Mouse (Mus musculus): ENCODE measurements around the gene Myof.

Myof gene

GRCm38 (mm10) chr19:38042261-38042722 is 1.1 kb downstream of the Myof start:
- DNase-seq (ENCODE audit: low read depth, low spot score) = no peak

DNA sequence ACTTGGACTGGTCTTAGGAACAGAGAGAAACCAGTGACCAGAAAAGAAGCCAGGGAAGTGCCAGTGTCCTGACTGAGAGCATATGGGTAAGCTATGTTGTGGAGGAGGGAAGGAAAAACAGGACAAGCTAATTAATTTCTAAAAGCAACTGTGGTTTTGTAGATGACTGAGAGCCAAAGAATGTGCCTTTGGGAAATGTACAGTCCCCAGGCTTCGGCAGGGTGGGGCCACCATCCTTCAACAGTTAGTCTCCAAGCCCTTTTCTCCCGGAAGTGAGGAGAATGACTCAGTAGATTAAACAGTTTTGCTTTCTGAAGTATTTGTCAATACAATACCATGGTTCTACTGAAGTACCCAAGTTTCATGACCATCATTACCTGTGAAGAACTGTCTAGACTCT is 5.1 kb downstream of the Myof start:
- no peak for DNase-seq (ENCODE audit: low read depth, low spot score)

- DNase-seq (ENCODE audit: low read depth, low spot score) = no peak
Observed at GRCm38 (mm10) chr19:38035766-38036165, 7.6 kb downstream of the Myof start.

DNA sequence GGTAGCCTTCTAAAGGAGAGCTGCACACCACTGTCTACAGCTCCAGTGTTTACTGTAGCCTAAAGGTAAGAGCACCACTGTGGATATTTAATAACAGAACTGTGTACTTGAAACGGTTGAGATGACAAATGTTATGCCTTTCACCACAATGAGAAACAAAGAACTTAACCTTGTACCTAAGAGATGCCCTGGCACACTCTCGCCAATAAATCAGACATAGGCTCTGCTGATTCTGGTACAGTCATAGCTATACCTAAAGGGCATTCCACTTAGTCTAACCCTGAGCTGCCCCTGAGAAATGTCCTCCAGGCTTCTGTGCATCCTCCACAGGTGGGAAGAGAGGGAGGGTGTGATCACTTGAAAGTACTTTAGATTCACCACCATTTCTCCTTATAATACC is 8.7 kb downstream of the Myof start:
- DNase-seq (ENCODE audit: low read depth, low spot score) = no peak

DNA sequence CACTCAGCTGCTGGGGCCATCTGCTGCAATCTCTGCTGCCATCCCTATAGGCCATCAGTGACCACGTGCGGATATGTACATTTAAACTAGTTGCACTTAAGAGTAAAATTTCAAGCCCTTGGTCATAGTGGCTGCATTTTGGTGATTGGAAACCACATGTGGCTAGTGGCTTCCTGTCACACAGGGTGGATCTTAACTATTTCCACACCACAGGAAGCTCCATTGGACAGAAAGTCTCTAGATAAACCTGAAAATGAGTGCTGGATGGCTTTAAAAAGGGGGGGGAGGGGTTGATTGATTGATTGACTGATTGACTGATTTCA is 9.7 kb downstream of the Myof start:
- no peak for DNase-seq (ENCODE audit: low read depth, low spot score)

DNA sequence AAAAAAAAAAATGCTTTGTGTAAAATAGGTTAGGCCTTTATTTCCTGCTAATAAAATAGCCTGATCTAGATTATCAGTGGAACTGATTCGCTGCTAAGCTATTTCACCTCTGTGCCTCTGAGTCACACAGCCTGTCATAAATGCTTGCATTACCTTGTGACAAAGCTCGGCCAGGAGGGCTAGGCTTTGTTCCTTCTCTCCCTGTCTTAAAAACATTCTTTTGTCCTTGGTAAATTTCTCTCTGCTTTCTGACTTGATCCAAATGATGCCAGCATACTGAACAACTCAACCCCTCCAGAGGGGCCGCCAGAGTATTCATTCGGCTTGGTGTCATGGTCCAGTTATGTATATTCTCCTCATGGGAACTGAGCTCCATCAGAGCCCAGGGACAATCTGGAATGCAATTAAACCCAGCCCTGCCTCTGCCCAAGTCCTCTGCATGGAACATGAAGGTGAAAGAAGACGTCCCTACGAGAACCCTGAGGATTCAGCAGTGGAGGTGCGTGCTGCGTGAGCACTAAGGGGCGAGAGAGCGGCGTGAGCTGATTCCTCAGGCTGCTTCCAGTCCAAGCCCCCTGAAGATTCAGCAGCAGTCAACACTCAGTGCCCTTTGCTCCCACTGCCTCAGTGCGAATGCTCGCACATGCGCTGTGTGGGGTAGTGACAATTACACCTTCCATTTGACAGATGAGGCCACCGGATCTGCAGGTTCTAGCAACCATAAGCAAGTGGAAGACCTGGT is 10.2 kb downstream of the Myof start:
- no peak for DNase-seq (ENCODE audit: low read depth, low spot score)

GRCm38 (mm10) chr19:38031144-38031543 is 12.2 kb downstream of the Myof start:
- no peak for DNase-seq (ENCODE audit: low read depth, low spot score)

GRCm38 (mm10) chr19:38030673-38031137 is 12.7 kb downstream of the Myof start:
- no peak for DNase-seq (ENCODE audit: low read depth, low spot score)

DNA sequence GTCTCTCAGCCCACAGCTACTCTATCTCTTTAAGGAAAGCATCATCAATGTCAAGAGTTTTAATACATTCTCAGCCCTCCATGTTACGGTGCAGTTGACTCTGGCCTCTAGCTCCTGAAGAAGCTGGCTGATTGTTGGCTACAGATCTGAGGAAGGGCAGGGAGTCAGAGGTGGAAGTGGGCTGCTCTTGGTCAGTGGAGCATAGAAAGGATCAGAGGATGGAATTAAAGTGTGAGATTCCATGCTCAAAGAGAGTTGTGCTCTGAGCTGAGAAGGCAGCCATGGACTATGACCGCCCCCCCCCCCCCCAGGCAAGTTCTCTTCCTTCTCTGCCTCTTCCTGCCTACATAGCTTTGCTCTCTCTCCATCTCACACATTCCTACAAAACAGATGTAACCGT is 13.5 kb downstream of the Myof start:
- DNase-seq (ENCODE audit: low read depth, low spot score) = no peak

- DNase-seq (ENCODE audit: low read depth, low spot score) = no peak
Observed at GRCm38 (mm10) chr19:38029292-38029691, 14.1 kb downstream of the Myof start.

DNA sequence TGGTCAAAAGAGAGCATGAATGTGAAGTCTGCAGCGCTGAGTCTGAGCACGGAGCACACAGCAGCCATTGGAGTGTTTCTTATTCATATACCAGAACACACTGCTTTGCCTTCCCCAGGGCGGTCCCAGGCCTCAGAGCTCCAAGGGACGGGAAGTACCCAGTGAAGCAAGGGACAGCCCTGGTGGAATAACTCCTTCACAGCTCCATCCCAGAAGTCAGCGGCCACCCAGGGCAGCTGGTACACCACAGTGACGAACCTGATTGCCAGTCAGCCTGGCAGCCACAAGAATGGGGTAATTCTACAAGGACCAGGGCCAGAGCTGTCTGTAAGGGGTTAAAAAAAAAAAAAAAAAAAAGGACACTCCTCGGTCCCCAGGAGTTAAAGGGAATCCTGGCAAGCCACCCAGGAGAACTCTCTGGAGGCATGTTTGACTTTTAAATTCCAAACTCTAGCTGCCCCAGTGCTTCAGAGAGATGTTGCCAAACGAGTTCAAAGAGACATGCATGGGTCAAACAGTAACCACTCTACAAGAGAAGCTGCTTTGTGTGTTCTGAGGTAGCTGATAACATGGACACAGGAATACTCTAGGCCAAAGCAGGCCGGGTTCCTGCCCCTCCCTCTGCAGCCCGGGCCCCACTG is 15.4 kb downstream of the Myof start:
- no peak for DNase-seq (ENCODE audit: low read depth, low spot score)

GRCm38 (mm10) chr19:38027389-38027788 is 16.0 kb downstream of the Myof start:
- DNase-seq (ENCODE audit: low read depth, low spot score) = no peak

GRCm38 (mm10) chr19:38026211-38026624 is 17.2 kb downstream of the Myof start:
- no peak for DNase-seq (ENCODE audit: low read depth, low spot score)

GRCm38 (mm10) chr19:38025254-38026041 is 17.9 kb downstream of the Myof start:
- no peak for DNase-seq (ENCODE audit: low read depth, low spot score)

DNA sequence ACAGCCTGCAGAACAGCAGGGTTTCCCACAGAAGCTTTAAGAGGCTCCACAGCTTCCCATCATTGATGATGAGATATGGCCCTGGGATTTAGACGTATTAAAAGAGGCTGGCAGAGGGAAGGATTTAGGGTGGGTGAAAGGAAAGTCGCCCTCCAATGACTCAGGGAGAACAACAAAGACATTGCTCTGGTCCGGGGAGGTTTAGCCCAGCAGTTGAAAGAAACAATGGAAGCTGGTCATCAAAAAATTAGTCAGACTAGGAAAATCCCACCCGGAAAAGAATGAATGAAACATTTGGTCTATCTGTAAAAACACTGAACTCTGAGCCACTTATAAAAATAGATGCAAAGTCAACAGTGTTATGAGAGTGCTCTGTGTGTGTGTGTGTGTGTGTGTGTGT is 19.8 kb downstream of the Myof start:
- no peak for DNase-seq (ENCODE audit: low read depth, low spot score)

DNA sequence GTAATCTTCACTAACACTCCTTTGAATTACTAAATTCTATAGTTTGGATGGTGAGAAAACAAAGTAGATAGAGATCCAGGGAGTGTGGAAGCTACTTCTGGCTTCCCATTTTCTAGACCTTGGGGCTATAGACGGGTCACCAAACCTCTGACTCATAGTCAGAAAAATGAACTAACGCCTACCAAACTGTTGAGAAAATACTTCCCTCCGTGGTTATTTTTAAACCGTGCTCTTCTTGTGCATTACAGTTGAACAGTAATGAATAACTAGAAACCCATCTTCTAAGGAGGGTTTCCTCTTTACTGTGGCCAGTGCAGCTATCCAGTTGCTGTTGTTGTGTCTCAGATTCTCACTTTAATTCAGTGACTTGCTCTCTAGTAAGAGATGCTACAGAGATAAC is 20.7 kb downstream of the Myof start:
- DNase-seq (ENCODE audit: low read depth, low spot score) = no peak

- DNase-seq (ENCODE audit: low read depth, low spot score) = no peak
Observed at GRCm38 (mm10) chr19:38015873-38016254, 27.5 kb downstream of the Myof start.

- no peak for DNase-seq (ENCODE audit: low read depth, low spot score)
Observed at GRCm38 (mm10) chr19:38015180-38015872, 28.1 kb downstream of the Myof start.

- no peak for DNase-seq (ENCODE audit: low read depth, low spot score)
Observed at GRCm38 (mm10) chr19:38014443-38014842, 28.9 kb downstream of the Myof start.

DNA sequence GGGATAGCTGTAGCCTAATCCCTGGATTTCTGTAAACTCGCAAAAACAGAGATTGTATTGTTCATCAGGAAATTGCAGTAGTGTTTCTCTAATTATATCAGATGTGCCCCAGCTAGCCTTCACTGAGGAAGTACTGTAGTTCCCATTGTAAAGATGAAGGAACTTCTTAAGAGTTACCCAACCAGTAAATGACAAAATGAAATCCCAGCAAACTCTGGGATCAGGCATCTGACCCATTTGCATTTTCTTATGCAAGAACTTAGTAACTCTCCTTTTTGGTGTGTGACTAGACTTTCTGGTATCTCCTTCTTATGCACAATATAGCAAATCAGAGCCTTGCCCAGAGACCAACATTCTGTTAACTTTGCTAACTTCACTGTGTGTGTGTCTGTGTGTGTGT is 32.0 kb downstream of the Myof start:
- no peak for DNase-seq (ENCODE audit: low read depth, low spot score)

DNA sequence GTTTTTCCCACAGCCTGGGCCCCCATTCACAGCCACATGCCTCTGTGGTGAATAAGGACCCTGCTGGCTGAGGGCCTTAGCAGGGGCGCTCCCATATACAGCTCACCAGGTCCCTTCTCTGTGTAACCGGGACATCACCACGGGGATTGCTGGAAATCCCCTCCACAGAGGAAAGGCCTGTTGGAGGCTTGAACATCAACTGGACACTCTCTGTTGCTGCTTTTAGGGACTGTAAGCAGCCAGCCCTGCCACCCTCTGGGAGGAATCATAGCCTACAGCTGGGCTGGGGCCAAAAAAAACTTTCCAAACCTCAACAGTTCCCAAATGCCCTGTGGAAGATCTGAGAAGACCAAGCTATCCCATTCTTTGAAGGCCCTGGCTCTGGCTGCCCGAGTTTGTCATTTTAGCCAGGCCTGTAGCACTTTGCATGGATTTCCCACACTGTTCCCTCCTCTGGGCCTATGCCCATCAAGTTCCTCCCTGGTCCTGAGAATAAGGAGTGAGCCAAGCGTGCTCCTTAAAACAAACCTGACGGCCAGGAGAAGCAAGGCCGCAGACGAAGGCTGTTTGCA is 38.5 kb downstream of the Myof start:
- no peak for DNase-seq (ENCODE audit: low read depth, low spot score)
